ENCODE assay signal across 10 mouse cellular contexts in the genomic region with DNA sequence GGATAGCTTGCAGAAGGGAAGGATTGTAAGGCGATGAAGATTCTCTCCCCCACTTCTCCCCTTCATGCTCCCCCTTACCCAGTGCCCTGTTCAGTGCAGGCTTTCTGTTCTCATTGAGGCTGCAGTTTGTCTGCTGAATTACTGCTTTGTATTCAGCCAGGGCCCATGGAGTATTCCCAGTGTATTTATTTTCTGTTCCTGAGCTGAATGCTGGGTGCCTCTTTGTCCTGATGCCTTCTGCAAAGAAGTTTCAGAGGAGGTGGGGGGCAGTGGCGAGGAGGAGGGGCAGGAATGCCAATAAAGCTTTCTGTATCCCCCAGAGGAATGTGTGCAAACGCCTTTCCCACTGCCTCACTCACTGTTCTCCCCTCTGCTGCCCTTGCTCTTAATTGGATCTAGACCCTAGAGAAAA.
DNase-seq lines count a peak whose midpoint lies in the region; ATAC-seq and TF ChIP-seq lines count a peak whose summit lies in the region.
"Had no signal": no experiment of that assay in that cellular context is flagged by ENCODE, and none has a peak within 500 bp of the region (broad histone marks: within the 10 kb centered on the region; RNA-seq: fewer than 3 reads in every experiment).

No protein-coding gene starts in this region.

- WGBS in forebrain, embryonic 10.5 days: 0% methylated on average over 3 of the region's 3 CpGs
- 4% methylated on average over 3 of the region's 3 CpGs for WGBS in midbrain, embryonic 15.5 days
- 24% methylated on average over 3 of the region's 3 CpGs for WGBS in liver, embryonic 12.5 days (ENCODE audit: insufficient replicate concordance)

- ATAC-seq in midbrain, embryonic 15.5 days (replicated peaks): peak; percentile 92
- ATAC-seq in liver, embryonic 12.5 days: no peak

- no peaks in the 10 kb centered on the region for H3K36me3 ChIP-seq in forebrain, embryonic 10.5 days (replicated peaks)
- no peaks in the 10 kb centered on the region for H3K36me3 ChIP-seq in midbrain, embryonic 15.5 days (replicated peaks)
- no peaks in the 10 kb centered on the region for H3K36me3 ChIP-seq in liver, embryonic 12.5 days

- H3K9me3 ChIP-seq in forebrain, embryonic 10.5 days: no peaks in the 10 kb centered on the region
- H3K9me3 ChIP-seq in midbrain, embryonic 15.5 days: no peaks in the 10 kb centered on the region
- no peaks in the 10 kb centered on the region for H3K9me3 ChIP-seq in liver, embryonic 12.5 days (replicated peaks)

- H3K27ac ChIP-seq in forebrain, embryonic 10.5 days: peak overlapping the region; percentile 82
- H3K27ac ChIP-seq in layer of hippocampus, adult 2 months: peak overlapping the region; percentile 70
- peak overlapping the region; percentile 65 for H3K27ac ChIP-seq in midbrain, embryonic 15.5 days
- no peak overlapping the region for H3K27ac ChIP-seq in liver, embryonic 12.5 days

- peaks cover 33% of the 10 kb centered on the region for H3K4me1 ChIP-seq in forebrain, embryonic 10.5 days
- peaks cover 20% of the 10 kb centered on the region for H3K4me1 ChIP-seq in midbrain, embryonic 15.5 days
- no peaks in the 10 kb centered on the region for H3K4me1 ChIP-seq in liver, embryonic 12.5 days

- H3K4me3 ChIP-seq in forebrain, embryonic 10.5 days: peak overlapping the region; percentile 18; the same call in 1 of the 2 replicates
- H3K4me3 ChIP-seq in layer of hippocampus, adult 2 months: no peak overlapping the region
- H3K4me3 ChIP-seq in midbrain, embryonic 15.5 days: no peak overlapping the region
- no peak overlapping the region for H3K4me3 ChIP-seq in liver, embryonic 12.5 days

- DNase-seq in frontal cortex, adult 2 months (ENCODE audit: extremely low spot score in 1 of 2, low spot score in 1 of 2): peak; percentile 27 to 47
- no peak for DNase-seq in frontal cortex, postnatal 36 days (ENCODE audit: low spot score in 2 of 2)
- peak; percentile 61 for DNase-seq in forebrain, embryonic 10.5 days (ENCODE audit: extremely low spot score, low spot score)
- peak; percentile 37 to 75 for DNase-seq in layer of hippocampus, adult 2 months (ENCODE audit: low spot score in 2 of 2)
- no peak for DNase-seq in yolk sac, embryonic 10.5 days (ENCODE audit: low spot score)
- DNase-seq in natural killer cell, adult 2 months (ENCODE audit: low spot score in 2 of 2): no peak
- DNase-seq: kidney, adult 8-10 months; lung, postnatal 4 days had no signal

- TF ChIP-seq CTCF in layer of hippocampus, adult 2 months (conservative IDR thresholded peaks at IDR 0.05): no peak

- H3K9ac ChIP-seq in midbrain, embryonic 15.5 days: no peak overlapping the region
- no peak overlapping the region for H3K9ac ChIP-seq in liver, embryonic 12.5 days

- no peak overlapping the region for H3K4me2 ChIP-seq in midbrain, embryonic 15.5 days
- no peak overlapping the region for H3K4me2 ChIP-seq in liver, embryonic 12.5 days

- no peaks in the 10 kb centered on the region for H3K27me3 ChIP-seq in forebrain, embryonic 10.5 days (ENCODE audit: poor library complexity, severe bottlenecking)
- H3K27me3 ChIP-seq in midbrain, embryonic 15.5 days (replicated peaks): no peaks in the 10 kb centered on the region
- no peaks in the 10 kb centered on the region for H3K27me3 ChIP-seq in liver, embryonic 12.5 days (replicated peaks)

Comparison
In these comparisons a context has a peak if more than half of its experiments do, and no peak if none do; other contexts are left out.
1. DNase-seq: peak in frontal cortex, adult 2 months (2 of 2), forebrain, embryonic 10.5 days (single experiment) and layer of hippocampus, adult 2 months (2 of 2); none in frontal cortex, postnatal 36 days (0 of 2), yolk sac, embryonic 10.5 days (single experiment) and natural killer cell, adult 2 months (0 of 2).